Mouse (Mus musculus): ENCODE measurements around the gene Sh3kbp1.

GRCm38 (mm10) chrX:159911613-159912012 lies 284.5 kb downstream of the Sh3kbp1 start:
- TF ChIP-seq CTCF (IDR thresholded peaks at IDR 0.05; ENCODE audit: low read depth) (no peak), EP300 (IDR thresholded peaks at IDR 0.05; ENCODE audit: low read depth) (no peak)

Measured in liver, embryonic 14.5 days (tissue).